Mouse (Mus musculus) heart, adult 9 months (tissue): Measurements from ENCODE around the gene Igfbp5.

ENCODE experiments used
- DNase-seq, 2 experiments: peaks; one replicate each; pipeline ENCODE4 v3.0.0; 2022; ENCODE audit warnings: low spot score in 2 of 2

The Igfbp5 gene

DNA sequence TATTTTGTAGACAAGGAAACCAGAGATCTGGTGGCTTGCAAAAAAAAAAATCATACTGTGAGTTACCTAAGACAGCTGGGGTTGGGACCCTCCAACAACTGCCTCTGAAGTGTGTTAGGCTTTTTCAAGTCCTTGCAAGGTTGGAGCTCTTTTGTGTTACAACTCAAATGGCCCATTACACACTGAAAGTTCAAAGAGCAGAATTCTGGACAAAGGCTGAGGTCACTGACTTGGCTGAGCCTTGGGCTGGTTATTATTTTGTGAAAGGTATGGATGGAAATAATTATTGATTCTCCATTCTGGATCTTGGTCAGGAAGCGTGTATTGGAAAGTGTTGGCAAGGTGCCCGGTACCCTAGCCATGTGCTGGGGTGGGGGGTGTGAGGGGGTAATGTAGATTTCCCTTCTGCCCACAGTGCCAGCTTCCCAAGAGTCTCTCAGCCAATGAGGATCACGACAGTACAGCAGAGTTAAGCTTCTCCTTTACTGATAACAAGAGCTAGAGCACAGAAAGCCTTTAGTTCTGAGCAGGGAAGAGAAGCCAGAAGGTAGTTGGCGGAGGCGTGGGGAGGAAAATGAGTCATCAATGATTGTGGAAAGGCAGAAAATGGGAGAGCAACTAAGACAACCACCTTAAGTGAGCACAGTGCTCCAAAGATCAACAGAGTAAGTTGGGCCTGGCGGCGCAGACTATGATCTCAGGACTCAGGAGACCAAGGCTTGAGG lies 64.6 kb downstream of the Igfbp5 start:
- no peak for DNase-seq

- no peak for DNase-seq
These were observed 65.4 kb downstream of the Igfbp5 start for GRCm38 (mm10) chr1:72809304-72809703.
